Mouse (Mus musculus): Measurements from ENCODE around the gene Gatad2b.

- TF ChIP-seq EP300 (IDR thresholded peaks at IDR 0.05; ENCODE audit: low read depth) (no peak), CTCF (IDR thresholded peaks at IDR 0.05; ENCODE audit: low read depth) (no peak)
These were observed 78.9 kb downstream of the Gatad2b start for GRCm38 (mm10) chr3:90371857-90372256.

Data from heart, postnatal 0 days (tissue).